Mouse (Mus musculus) splenic B cell, adult 2 months (primary cell): Measurements from ENCODE around the gene F13b.
A peak's percentile ranks its signal among the peaks of the same experiment; 100 is the strongest.

Source experiments
- DNase-seq: peaks from one replicate; pipeline ENCODE4 v3.0.0-alpha.2; 2011; ENCODE audit warnings: low read depth, low spot score
- H3K27me3 ChIP-seq: 2 replicates; pipeline ENCODE4 v1.6.1; 2012; ENCODE audit warnings: mild to moderate bottlenecking, low read length, moderate library complexity, mixed read lengths; ENCODE audit not compliant: control insufficient read depth, poor library complexity, insufficient read depth, severe bottlenecking
- H3K36me3 ChIP-seq: 2 replicates; pipeline ENCODE4 v1.6.1; 2012; ENCODE audit warnings: mild to moderate bottlenecking, low read length, moderate library complexity, mixed read lengths; ENCODE audit not compliant: control insufficient read depth, poor library complexity, insufficient read depth, severe bottlenecking

F13b gene

DNA sequence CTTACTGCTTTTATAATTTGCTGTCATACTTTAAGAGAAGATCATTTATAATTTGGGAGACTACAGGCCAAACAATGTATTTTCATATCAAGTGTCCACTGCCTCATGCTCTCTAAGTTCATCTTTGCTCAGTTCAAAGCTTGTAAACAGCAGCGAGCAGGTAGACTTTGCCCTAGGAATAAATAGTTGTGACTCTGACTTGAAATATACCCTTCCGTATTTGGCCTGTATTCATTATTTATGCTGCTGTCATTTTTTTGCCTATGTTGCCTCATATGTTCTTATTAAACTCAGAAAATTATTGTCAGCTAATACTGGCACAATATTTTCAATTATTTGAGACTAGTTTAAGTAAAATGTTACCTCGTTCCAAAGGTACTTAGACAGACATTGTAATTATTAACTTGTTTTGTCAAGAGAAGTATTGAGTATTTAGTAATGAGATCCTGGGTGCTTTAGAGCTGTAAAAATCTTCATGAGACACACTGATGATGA lies at the start of gene F13b:
TSS of gene F13b (plus strand) at position 445 of the 495 bp plus-strand sequence.
- Histone ChIP-seq H3K36me3 (no peaks in the 10 kb centered on the region), H3K27me3 (no peaks in the 10 kb centered on the region)

DNA sequence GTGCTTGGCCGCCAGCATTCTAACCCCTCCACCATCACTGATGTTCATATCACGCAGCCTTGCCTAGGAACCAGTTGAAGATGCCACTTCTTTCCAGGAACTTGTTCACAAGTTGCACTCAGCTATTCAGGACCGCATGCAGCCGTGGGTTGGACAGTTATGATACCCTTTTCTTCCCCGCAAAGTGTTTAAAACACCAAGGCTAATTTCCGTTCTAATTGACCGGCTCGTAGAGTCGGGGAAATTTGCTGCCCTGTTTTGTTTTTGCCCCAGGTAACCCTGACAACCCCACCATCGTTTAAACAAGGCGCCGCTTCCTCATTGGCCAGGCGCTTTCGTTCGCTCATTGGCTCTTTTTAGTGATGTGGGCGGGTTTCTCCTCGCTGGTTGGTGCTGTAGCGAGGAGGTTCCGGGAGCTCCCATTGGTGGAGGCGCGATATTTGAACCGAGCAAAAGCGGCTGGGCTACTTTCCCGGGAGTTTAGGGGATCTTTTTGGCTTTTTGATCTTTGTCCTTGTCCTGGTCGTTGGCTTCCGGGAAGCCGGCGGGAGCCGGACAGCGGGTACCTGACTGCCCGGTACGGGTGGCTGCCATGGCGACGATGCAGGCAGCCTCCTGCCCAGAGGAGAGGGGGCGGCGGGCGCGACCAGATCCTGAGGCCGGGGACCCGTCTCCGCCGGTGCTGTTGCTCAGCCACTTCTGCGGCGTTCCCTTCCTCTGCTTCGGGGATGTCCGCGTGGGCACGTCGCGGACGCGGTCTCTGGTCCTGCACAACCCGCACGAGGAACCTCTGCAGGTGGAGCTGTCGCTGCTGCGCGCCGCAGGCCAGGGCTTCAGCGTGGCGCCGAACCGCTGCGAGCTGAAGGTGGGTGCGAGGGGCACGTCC lies 46.9 kb upstream of the F13b start, which contains the start of gene Aspm:
TSS of gene Aspm (plus strand) at position 433 of the 886 bp plus-strand sequence.
- no peaks in the 10 kb centered on the region for H3K36me3 ChIP-seq
- peak; percentile 97 for DNase-seq
- no peaks in the 10 kb centered on the region for H3K27me3 ChIP-seq

More for the DNA sequence above, at the start of gene F13b:
- no peak for DNase-seq

DNA sequence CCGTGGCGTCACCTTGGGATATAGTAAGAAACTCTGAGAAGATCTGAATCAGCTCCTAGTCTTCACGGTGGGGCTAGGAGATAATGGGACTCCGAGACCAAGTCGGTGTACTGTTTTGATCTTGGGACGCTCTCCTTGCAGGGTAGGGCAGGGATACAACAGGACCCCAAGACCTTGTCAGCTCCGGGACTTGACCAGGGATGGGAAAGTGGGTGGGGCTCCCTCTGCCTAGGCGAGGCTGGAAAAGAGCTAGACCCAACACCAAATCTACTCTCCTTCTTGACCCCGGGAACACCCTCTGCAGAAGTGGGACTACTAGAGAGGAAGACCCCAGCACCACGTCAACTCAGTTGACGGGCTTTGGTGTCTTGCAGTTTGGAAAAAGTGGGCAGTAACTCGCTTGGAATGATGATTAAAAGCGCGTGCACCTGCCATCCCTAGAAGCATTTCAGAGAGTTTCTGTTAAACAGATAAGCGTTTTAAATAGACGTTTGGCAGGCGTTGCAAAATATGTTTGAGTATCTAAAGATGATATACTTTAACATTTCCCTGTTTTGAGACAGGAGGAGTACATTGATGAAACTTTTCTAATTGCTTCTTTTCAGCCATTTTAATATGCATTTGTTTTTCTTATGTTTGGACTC lies 46.2 kb upstream of the F13b start:
- no peaks in the 10 kb centered on the region for H3K36me3 ChIP-seq
- no peak for DNase-seq
- H3K27me3 ChIP-seq: no peaks in the 10 kb centered on the region

DNA sequence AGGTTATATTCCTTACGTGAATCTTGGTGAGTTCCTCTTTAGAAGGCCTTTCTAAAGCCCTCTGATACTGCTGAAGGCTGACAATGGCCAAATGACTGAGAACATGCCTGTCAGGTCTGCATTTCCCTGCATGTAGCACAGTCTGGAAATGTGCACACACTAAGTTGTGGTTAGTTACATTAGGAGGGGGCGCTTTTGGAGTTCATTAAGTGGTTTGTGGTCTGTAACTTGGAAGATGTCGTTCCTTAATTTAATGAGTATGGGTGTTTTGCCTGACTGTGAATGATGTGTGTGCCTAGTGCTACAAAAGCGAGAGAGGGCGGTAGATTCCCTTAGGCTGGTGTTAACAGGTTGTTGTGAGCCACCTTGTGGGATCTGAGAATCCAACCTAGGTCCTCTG lies 40.7 kb upstream of the F13b start:
- Histone ChIP-seq H3K27me3 (no peaks in the 10 kb centered on the region), H3K36me3 (no peaks in the 10 kb centered on the region)
- DNase-seq: no peak

DNA sequence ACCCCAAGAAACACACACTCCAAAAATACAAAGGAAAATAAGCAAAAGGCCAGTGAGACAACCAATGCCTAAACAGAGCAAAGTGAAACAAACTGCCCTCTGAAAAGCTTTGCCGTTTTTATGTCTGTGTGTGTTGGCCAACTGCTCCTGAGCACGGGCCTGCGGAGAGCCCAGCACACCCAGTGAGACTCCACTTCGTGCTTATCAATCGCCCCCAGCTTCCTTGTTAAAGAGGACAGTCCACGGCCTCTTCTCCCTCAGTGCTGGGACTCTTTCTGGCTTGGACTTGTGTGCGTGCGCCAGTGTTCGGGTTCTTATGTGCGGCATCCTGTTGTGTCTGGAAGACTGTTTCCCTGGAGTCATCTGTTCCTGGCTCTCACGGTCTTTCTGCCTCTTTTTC lies 35.6 kb upstream of the F13b start:
- no peaks in the 10 kb centered on the region for H3K36me3 ChIP-seq
- DNase-seq: no peak
- H3K27me3 ChIP-seq: no peaks in the 10 kb centered on the region

DNA sequence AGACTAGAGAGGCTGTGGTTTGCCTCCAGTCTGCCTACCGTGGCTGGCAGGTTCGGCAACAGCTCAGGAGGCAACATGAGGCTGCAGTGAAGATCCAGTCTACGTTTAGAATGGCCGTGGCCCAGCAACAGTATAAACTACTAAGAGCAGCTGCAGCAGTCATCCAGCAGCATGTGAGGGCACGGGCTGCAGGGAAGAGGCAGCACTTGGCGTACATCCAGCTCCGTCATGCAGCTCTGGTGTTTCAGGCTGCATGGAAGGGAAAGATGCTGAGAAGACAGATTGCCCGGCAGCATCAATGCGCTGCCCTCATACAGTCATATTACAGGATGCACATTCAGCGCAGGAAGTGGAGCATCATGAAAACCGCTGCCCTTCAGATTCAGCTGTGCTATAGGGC lies 22.6 kb upstream of the F13b start:
- Histone ChIP-seq H3K36me3 (no peaks in the 10 kb centered on the region), H3K27me3 (no peaks in the 10 kb centered on the region)
- DNase-seq: no peak

DNA sequence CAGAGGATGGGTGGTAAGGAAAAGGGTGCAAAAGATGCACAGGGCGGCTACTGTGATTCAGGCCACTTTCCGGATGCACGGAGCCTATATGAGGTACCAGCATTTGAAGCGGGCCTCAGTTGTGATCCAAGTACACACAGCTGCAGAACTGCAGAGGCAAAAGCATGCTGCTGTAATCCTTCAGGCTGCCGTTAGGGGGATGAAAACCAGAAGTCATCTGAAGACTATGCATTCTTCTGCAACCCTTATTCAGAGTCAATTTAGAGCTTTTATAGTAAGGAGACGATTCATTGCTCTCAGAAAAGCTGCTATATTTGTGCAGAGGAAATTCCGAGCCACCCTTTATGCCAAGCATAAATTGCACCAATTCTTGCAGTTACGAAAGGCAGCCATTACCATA lies 21.3 kb upstream of the F13b start:
- no peak for DNase-seq
- H3K36me3 ChIP-seq: no peaks in the 10 kb centered on the region
- no peaks in the 10 kb centered on the region for H3K27me3 ChIP-seq

DNA sequence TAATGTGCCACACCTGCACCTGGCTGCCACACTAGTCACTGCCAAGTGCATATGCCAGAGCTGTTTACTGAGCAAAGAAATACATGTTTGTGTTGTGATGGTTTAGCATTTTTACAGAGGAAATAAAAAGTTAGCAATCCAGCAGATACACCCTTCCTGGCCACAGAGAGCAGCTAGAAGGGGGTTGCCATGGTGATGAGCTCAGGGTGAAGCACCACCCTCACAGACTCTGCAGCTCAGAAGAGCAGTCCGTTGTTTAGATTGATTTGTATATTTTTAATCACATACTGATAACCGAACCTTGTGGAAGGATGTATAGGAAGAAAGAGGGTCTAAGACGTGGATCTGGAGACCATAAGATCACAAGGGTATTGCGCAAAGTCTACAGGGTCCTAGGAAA lies 20.4 kb upstream of the F13b start:
- no peaks in the 10 kb centered on the region for H3K27me3 ChIP-seq

DNA sequence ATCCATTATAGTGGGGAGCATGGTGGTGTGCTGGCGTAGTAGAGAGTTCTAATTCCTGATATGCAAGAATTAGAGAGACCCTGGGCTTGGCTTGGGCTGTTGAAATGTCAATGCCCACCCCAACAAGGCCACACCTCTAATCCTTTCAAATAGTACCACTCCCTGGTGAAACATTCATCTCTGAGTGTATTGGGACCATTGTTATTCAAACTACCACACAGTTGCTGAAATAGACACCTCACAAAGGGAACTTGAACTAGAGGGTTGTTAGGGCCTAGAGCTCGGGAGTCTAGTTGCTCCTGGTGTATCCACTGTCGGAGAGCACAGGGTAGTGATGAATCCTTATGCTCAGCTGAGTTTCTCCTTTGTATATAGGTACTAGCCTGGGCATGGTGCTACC lies 6.9 kb upstream of the F13b start:
- H3K36me3 ChIP-seq: no peaks in the 10 kb centered on the region
- no peaks in the 10 kb centered on the region for H3K27me3 ChIP-seq
- DNase-seq: no peak

More for the DNA sequence above, 20.4 kb upstream of the F13b start:
- H3K36me3 ChIP-seq: no peaks in the 10 kb centered on the region
- no peak for DNase-seq

DNA sequence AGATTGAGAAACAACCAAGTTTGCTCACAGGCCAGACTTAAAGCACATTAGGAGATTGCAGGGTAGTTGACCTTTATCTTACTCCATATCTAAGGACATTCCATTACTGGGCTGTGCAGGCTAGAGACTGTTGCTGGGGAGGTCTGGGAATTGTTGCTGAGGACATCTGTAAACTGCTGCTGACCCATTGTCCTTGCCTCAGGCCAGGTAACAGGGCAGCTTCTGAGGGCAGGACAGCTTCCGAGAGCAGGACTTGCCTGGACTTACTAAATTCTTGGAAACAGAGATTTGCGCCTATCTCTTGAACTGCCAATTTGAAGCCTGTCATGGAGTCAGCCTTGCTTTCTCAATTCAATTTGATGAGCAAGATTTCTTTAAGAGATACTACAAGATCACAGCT lies 6.1 kb upstream of the F13b start:
- no peaks in the 10 kb centered on the region for H3K36me3 ChIP-seq
- H3K27me3 ChIP-seq: no peaks in the 10 kb centered on the region
- no peak for DNase-seq

DNA sequence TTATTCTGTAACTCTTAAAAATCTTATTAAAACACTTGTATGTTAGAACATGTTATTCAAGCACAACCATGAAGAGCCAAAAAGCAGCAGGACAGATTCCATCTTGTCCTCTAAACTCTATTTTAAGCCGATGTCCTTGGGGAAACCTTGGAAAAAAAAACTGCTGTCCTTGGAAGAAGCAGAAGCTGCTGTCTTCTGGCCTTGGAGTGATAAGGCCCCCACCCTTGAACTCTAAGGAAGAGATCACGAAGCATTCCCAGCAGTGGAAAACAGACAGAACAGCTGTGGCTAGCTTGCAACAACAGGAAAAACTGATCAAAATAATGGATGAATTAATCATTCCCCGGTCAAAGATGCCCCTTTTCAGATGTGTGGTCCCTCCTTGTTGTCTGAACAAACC lies 5.3 kb upstream of the F13b start:
- DNase-seq: no peak
- no peaks in the 10 kb centered on the region for H3K27me3 ChIP-seq

DNA sequence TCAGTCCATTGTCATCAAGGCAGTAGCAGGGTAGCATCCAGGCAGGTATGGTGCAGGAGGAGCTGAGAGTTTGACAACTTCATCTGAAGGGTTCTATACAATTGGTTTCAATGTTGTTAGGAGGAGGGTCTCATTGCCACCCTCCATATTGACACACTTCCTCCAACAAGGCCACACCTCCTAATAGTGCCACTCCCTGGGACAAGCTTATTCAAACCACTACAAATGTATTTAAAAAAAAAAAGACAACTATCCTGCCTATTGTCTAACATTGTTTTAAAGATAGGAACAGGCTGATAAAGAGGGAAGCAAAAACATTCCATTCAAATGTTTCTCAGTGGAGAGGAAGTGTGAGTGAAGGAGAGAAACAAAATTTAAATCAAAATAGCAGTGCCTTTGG lies 1.8 kb upstream of the F13b start:
- DNase-seq: no peak
- Histone ChIP-seq H3K36me3 (no peaks in the 10 kb centered on the region), H3K27me3 (no peaks in the 10 kb centered on the region)

More for the DNA sequence above, 5.3 kb upstream of the F13b start:
- no peaks in the 10 kb centered on the region for H3K36me3 ChIP-seq

DNA sequence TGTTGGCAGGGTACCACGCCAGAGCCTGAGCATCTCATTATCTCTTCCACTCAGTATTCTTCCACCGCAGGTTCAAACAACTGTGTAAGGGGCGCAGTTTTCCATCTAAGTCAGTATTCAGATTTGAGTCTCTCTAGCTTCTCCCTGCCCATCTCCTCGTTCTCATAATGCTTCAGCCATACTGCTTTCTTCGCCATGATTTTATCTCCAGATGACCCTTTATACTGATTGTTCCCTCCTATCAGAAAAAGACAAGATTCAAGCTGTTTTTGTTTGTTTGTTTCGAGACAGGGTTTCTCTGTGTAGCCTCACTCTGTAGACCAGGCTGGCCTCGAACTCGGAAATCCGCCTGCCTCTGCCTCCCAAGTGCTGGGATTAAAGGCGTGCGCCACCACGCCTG lies 13.1 kb downstream of the F13b start:
- Histone ChIP-seq H3K27me3 (no peaks in the 10 kb centered on the region), H3K36me3 (no peaks in the 10 kb centered on the region)

DNA sequence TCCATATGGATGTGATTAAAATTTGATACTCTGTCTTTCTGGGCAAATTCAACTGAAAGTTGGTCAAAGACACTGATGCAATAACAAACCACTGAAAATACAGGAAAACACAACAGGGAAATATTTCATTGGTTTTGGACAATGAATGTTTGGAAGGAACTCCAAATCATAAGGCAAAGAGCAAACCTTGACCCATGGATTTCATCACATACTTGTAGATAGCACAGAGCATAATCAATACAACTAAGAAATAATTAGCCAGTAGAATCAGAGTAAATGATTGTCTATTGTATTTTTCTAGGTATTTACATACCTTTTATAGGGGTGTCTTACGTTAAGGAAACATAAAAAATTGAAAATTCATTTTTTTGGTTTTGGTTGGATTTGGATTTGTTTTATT lies 47.0 kb downstream of the F13b start:
- H3K27me3 ChIP-seq: no peaks in the 10 kb centered on the region
- DNase-seq: no peak
- no peaks in the 10 kb centered on the region for H3K36me3 ChIP-seq

More for the DNA sequence above, 13.1 kb downstream of the F13b start:
- no peak for DNase-seq

DNA sequence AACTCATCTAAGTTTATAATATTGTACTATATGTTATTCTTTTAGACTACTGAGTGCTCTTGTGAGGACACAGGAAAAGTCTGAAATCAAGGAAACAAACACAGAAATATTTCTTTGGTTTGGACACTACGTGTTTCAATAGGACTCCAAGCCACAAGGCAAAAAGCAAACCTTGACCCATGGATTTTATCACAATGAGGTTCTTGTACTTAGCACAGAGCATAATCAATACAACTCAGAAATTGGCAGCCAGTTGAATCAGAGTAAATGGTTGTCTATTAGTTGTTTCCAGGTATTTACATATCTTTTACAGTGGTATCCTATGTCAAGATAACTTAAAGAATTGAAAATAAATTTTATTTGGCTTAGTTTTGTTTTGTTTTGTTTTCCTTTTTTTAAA lies 49.8 kb downstream of the F13b start:
- Histone ChIP-seq H3K27me3 (no peaks in the 10 kb centered on the region), H3K36me3 (no peaks in the 10 kb centered on the region)
- DNase-seq: no peak
